Mouse (Mus musculus) ES-Bruce4 (cell line): Measurements from ENCODE around the gene Ccdc85c.

Experiments
- CTCF ChIP-seq: IDR thresholded peaks from one replicate; pipeline ENCODE4 v1.8.1; 2011; ENCODE audit warnings: low read depth, low read length
- EP300 ChIP-seq: IDR thresholded peaks from 2 replicates; pipeline ENCODE4 v1.6.1; 2011; ENCODE audit warnings: low read depth, low read length; ENCODE audit not compliant: insufficient read depth
- POLR2A ChIP-seq: IDR thresholded peaks from one replicate; pipeline ENCODE4 v1.8.1; 2011; ENCODE audit warnings: low read length; ENCODE audit not compliant: insufficient read depth

DNA sequence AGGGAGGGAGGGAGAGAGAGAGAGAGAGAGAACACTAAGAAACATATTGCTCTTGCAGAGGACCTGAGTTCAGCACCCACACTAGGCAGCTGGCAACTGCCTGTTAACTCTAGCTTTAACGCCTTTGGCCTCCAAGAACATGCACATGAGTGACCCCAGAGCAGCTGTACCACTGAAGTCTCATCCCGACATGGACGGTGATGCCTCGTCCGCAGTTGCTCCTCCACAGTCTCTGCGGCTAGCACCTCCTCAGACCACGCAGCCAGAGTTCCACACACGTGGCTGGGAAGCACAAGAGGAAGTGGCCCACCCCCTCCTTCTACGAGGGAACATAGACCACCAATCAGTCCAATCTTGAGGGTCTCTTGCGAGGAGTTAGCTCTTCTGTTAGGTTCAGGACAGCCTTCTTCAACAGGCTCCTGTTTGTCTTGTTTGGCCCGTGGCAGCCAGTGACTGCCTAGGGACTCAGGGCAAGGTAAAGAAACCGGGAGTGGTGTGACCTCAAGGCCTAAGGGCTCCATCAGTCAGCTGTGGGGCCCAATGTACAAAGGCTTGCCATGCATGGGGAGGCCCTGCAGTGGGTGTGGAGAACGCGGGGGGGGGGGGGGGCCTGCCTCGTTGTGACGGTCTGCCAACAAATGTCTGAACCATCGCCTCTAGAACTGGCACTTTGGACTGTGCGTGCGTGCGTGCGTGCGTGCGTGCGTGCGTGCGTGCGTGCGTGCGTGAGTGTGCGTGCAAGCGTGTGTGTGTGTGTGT is 24.0 kb downstream of the Ccdc85c start:
- TF ChIP-seq CTCF (no peak), EP300 (no peak), POLR2A (no peak)
